Mouse (Mus musculus) erythroblast, embryonic 14.5 days (primary cell): Measurements from ENCODE around the gene Gm7951. TPM values are rescaled to one million over a fixed set of nuclear protein-coding genes. Genes with fewer than 3 reads are reported as not detected.
"Not testable (repeated sequence)": the region's sequence is repeated elsewhere in the genome, so short reads cannot be mapped to it uniquely, and the experiment has no call there.

Experiments used
- H3K27me3 ChIP-seq: 2 replicates; pipeline ENCODE4 v1.6.1; 2012; ENCODE audit warnings: inconsistent platforms; ENCODE audit not compliant: control insufficient read depth
- H3K36me3 ChIP-seq: 2 replicates; pipeline ENCODE4 v1.6.1; 2012; ENCODE audit warnings: mild to moderate bottlenecking, inconsistent platforms; ENCODE audit not compliant: control insufficient read depth
- H3K4me1 ChIP-seq: 2 replicates; pipeline ENCODE4 v1.6.1; 2012; ENCODE audit warnings: inconsistent platforms; ENCODE audit not compliant: control insufficient read depth
- H3K4me3 ChIP-seq: replicated peaks from 2 replicates; pipeline ENCODE3; 2012; ENCODE audit warnings: moderate library complexity, mild to moderate bottlenecking, inconsistent platforms
- H3K9me3 ChIP-seq: 2 replicates; pipeline ENCODE4 v1.6.1; 2012; ENCODE audit warnings: low read length, inconsistent platforms, mixed read lengths; ENCODE audit not compliant: control insufficient read depth
- GATA1 ChIP-seq: IDR thresholded peaks from 2 replicates; pipeline ENCODE4 v1.6.1; 2012; ENCODE audit warnings: low read length, inconsistent platforms, mixed read lengths
- polyA plus RNA-seq: library from polyadenylated mRNA; stranded (reverse); fragments of >175 nt; gene quantifications from 2 replicates; pipeline ENCODE4 v1.2.3, GENCODE M21; 2012

Gm7951 gene
- polyA plus RNA-seq: not detected in 2 replicates

DNA sequence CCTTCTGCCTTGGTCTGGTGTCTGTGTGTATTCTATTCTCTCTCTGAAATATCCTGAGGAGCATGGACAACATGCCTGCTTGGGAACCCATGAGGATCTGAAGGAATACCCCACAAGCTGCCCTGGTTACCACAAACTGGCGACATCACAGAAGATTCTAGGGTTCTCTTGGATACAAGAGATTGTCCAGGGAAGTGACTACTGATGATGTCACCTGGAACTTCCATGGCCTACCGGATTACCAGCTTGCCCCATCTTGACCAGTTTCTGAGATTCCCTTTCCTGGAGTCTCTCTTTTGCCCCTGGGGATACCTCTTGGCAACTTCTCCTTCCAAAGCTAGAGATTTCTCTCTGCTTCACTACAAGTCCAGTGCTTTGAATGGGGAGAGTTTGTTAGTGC, at the start of gene Gm7951:
TSS of gene Gm7951 (minus strand) at position 101 of the 400 bp plus-strand sequence.
- not testable (repeated sequence) for H3K4me1 ChIP-seq, H3K27me3 ChIP-seq, H3K4me3 ChIP-seq, H3K36me3 ChIP-seq, H3K9me3 ChIP-seq

- H3K4me3 ChIP-seq, H3K36me3 ChIP-seq, H3K27me3 ChIP-seq, H3K4me1 ChIP-seq, H3K9me3 ChIP-seq: not testable (repeated sequence)
- TF ChIP-seq GATA1: 0 out of 2 replicates have a peak, but pooled peaks have one; percentile 13
Measured at GRCm38 (mm10) chr14:42162522-42162921, 45.4 kb upstream of the Gm7951 start, which contains the start of gene Gm17027. TSS of gene Gm17027 (minus strand) at chr14:42162622.

DNA sequence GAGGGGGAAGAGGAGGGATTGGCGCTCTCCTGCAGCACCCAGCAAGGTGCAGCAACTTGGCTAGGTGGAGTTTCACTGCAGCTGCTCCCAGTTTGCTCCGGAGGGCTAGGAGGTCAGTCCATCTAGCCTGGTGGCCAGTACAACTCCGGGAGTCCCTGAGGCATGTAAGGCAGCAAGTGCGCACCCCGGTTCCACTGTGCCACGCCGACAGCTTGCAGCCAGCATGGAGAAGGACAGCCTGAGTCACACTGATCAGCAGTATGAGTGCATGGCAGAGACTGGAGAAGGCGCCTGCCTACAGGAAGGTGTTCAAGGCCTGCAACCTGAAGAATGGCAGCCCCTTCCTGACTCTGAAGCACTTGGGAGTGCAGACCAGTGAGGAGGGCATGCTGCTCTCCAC, 17.4 kb upstream of the Gm7951 start:
- H3K4me1 ChIP-seq, H3K9me3 ChIP-seq, H3K27me3 ChIP-seq, H3K4me3 ChIP-seq, H3K36me3 ChIP-seq: not testable (repeated sequence)

- not testable (repeated sequence) for H3K4me1 ChIP-seq, H3K4me3 ChIP-seq, H3K27me3 ChIP-seq, H3K36me3 ChIP-seq, H3K9me3 ChIP-seq
Measured at GRCm38 (mm10) chr14:42133806-42134205, 16.6 kb upstream of the Gm7951 start.

Other genes with a start within 250 kb of the Gm7951 start
- not detected in 2 replicates for gene Gm7980, start 210.1 kb downstream of the Gm7951 start, polyA plus RNA-seq
- gene 1700049E17Rik1, start 192.4 kb downstream of the Gm7951 start, polyA plus RNA-seq: not detected in 2 replicates
- gene 1700024B05Rik, start 173.4 kb downstream of the Gm7951 start, polyA plus RNA-seq: not detected in 2 replicates
- not detected in 2 replicates for gene Gm6401, start 149.4 kb downstream of the Gm7951 start, polyA plus RNA-seq
- gene Gm3543, start 134.0 kb downstream of the Gm7951 start, polyA plus RNA-seq: not detected in 2 replicates
- gene Gm17027, start 45.3 kb upstream of the Gm7951 start, polyA plus RNA-seq: not detected in 2 replicates
- gene Gm3573, start 73.4 kb upstream of the Gm7951 start, polyA plus RNA-seq: not detected in 2 replicates
- not detected in 2 replicates for gene Gm17026, start 142.7 kb upstream of the Gm7951 start, polyA plus RNA-seq
- not detected in 2 replicates for gene Gm9611, start 180.0 kb upstream of the Gm7951 start, polyA plus RNA-seq
- gene Gm7995, start 192.8 kb upstream of the Gm7951 start, polyA plus RNA-seq: not detected in 2 replicates